Mouse (Mus musculus) heart, postnatal 36 days (tissue): ENCODE measurements around the gene Gal3st3. TPM values are rescaled to one million over a fixed set of nuclear protein-coding genes. Genes with fewer than 3 reads are reported as not detected.

Experiments used
- DNase-seq, 2 experiments: peaks; one replicate each; pipeline ENCODE4 v3.0.0; 2021 to 2022
- intact Hi-C: fragments of 180-260 bp; cut with DNase I; formaldehyde crosslinking; loops from one replicate; pipeline ENCODE4 v1.15.1; 2025
- total RNA-seq, 2 experiments: library from RNA; stranded (reverse); gene quantifications; 2 replicates each; pipeline ENCODE4 v1.2.3; 2021

The Gal3st3 gene
- 10 to 100 TPM; 20.0 to 24.2 TPM for total RNA-seq

GRCm38 (mm10) chr19:5297903-5298800, at the start of gene Gal3st3:
Gal3st3 (plus strand) TSS chr19:5298331.
- intact Hi-C loops = no loop called here
- DNase-seq = no peak

- DNase-seq = no peak
- intact Hi-C loops = no loop called here
Measured at GRCm38 (mm10) chr19:5257140-5257539, 41.0 kb upstream of the Gal3st3 start.

GRCm38 (mm10) chr19:5267015-5267414, 31.1 kb upstream of the Gal3st3 start:
- DNase-seq = no peak
- intact Hi-C loops = no loop called here

GRCm38 (mm10) chr19:5268017-5268416, 30.1 kb upstream of the Gal3st3 start:
- no peak for DNase-seq
- intact Hi-C loops = no loop called here

GRCm38 (mm10) chr19:5268875-5269274, 29.3 kb upstream of the Gal3st3 start:
- intact Hi-C loops = no loop called here

GRCm38 (mm10) chr19:5269392-5269791, 28.7 kb upstream of the Gal3st3 start:
- no peak for DNase-seq
- intact Hi-C loops = no loop called here

More at GRCm38 (mm10) chr19:5268875-5269274, 29.3 kb upstream of the Gal3st3 start:
- DNase-seq = no peak

- no peak for DNase-seq
- intact Hi-C loops = no loop called here
Measured at GRCm38 (mm10) chr19:5271430-5271829, 26.7 kb upstream of the Gal3st3 start.

GRCm38 (mm10) chr19:5272326-5272795, 25.8 kb upstream of the Gal3st3 start:
- intact Hi-C loops = loop anchor here (1.0 kb wide), 1 partner anchor 77 kb away; no protein-coding TSS in a partner anchor
- peak; percentile 33 to 51 for DNase-seq

- intact Hi-C loops = loop anchor here (1.0 kb wide), 1 partner anchor 78 kb away; no protein-coding TSS in a partner anchor
- DNase-seq = peak; percentile 85 to 91
Measured at GRCm38 (mm10) chr19:5272801-5273733, 25.1 kb upstream of the Gal3st3 start, which contains the start of gene Pacs1. Pacs1 (minus strand) TSS chr19:5273119.

- intact Hi-C loops = no loop called here
- DNase-seq = peak; percentile 27 to 37
Measured at GRCm38 (mm10) chr19:5273916-5274315, 24.2 kb upstream of the Gal3st3 start.

GRCm38 (mm10) chr19:5274641-5275040, 23.5 kb upstream of the Gal3st3 start:
- intact Hi-C loops = no loop called here
- DNase-seq = no peak

- intact Hi-C loops = no loop called here
Measured at GRCm38 (mm10) chr19:5275736-5276135, 22.4 kb upstream of the Gal3st3 start.

GRCm38 (mm10) chr19:5276531-5276930, 21.6 kb upstream of the Gal3st3 start:
- intact Hi-C loops = no loop called here
- no peak for DNase-seq

More at GRCm38 (mm10) chr19:5275736-5276135, 22.4 kb upstream of the Gal3st3 start:
- no peak for DNase-seq

- DNase-seq = no peak
- intact Hi-C loops = no loop called here
Measured at GRCm38 (mm10) chr19:5277140-5277539, 21.0 kb upstream of the Gal3st3 start.

GRCm38 (mm10) chr19:5278381-5278780, 19.8 kb upstream of the Gal3st3 start:
- no peak for DNase-seq
- intact Hi-C loops = no loop called here

- intact Hi-C loops = loop anchor here (2.0 kb wide), 1 partner anchor 72 kb away; the partner anchor contains the start of genes Banf1 and Eif1ad
- peak; percentile 97 to 98 for DNase-seq
Measured at GRCm38 (mm10) chr19:5294972-5295735, 3.0 kb upstream of the Gal3st3 start, which contains the start of gene Sf3b2. Sf3b2 (minus strand) TSS chr19:5295455.

GRCm38 (mm10) chr19:5295736-5296075, 2.4 kb upstream of the Gal3st3 start:
- intact Hi-C loops = loop anchor here (2.0 kb wide), 1 partner anchor 71 kb away; the partner anchor contains the start of genes Banf1 and Eif1ad
- no peak for DNase-seq

- no peak for DNase-seq
- intact Hi-C loops = no loop called here
Measured at GRCm38 (mm10) chr19:5296630-5297029, 1.5 kb upstream of the Gal3st3 start.

- intact Hi-C loops = loop anchor here (2.0 kb wide), 1 partner anchor 48 kb away; the partner anchor contains the start of gene Cst6
- DNase-seq = no peak
Measured at GRCm38 (mm10) chr19:5300588-5300987, 2.5 kb downstream of the Gal3st3 start.

- DNase-seq = peak in 1 of 2 experiments; percentile 61
- intact Hi-C loops = no loop called here
Measured at GRCm38 (mm10) chr19:5302455-5302854, 4.3 kb downstream of the Gal3st3 start.
